Mouse (Mus musculus) spleen, adult 2 months (tissue): Measurements from ENCODE around the gene Dgki. TPM values are rescaled to one million over a fixed set of nuclear protein-coding genes. Genes with fewer than 3 reads are reported as not detected.

Experiments
- DNase-seq, 2 experiments: peaks; one replicate each; pipeline versions ENCODE4 v3.0.0 to v3.0.0-alpha.2; 2012 to 2021; ENCODE audit warnings: low spot score in 2 of 2, low read depth in 1 of 2
- H3K27ac ChIP-seq: fragments of 200-500 bp; 2 replicates; pipeline ENCODE4 v1.5.1; 2012; ENCODE audit warnings: low read length, inconsistent platforms; ENCODE audit not compliant: insufficient read depth
- H3K27me3 ChIP-seq: fragments of 200-500 bp; 2 replicates; pipeline ENCODE4 v1.6.1; 2012; ENCODE audit warnings: mild to moderate bottlenecking, moderate library complexity, low read length, inconsistent platforms; ENCODE audit not compliant: control insufficient read depth, insufficient read depth
- H3K36me3 ChIP-seq: fragments of 200-500 bp; 2 replicates; pipeline ENCODE4 v1.6.1; 2012; ENCODE audit warnings: mild to moderate bottlenecking, low read length, inconsistent platforms; ENCODE audit not compliant: control insufficient read depth, insufficient read depth
- H3K4me1 ChIP-seq: fragments of 200-500 bp; 2 replicates; pipeline ENCODE4 v1.6.1; 2011; ENCODE audit warnings: inconsistent platforms; ENCODE audit not compliant: control insufficient read depth, insufficient read depth, insufficient read length
- H3K4me3 ChIP-seq: fragments of 200-500 bp; 2 replicates; pipeline ENCODE4 v1.5.1; 2011; ENCODE audit warnings: mild to moderate bottlenecking, inconsistent platforms; ENCODE audit not compliant: insufficient read depth, insufficient read length; ENCODE audit errors: extremely low read depth
- CTCF ChIP-seq: fragments of 200-500 bp; IDR thresholded peaks from 2 replicates; pipeline ENCODE4 v1.5.1; 2011; ENCODE audit warnings: mild to moderate bottlenecking, inconsistent platforms; ENCODE audit not compliant: insufficient read depth, insufficient read length, insufficient replicate concordance; ENCODE audit errors: extremely low read depth
- POLR2A ChIP-seq: fragments of 200-500 bp; IDR thresholded peaks from 2 replicates; pipeline ENCODE4 v1.6.1; 2011; ENCODE audit warnings: low read depth, low read length, inconsistent platforms
- WGBS: fragments of 180-500 bp; shearing (Covaris S2); methylation state at CpG from one replicate; pipeline ENCODE4 v1.1.7; 2018; 5-methylcytosine and 5-hydroxymethylcytosine counted together
- polyA plus RNA-seq: library from polyadenylated mRNA; depleted of rRNA; stranded (reverse); fragments of >200 nt; gene quantifications from 2 replicates; pipeline ENCODE4 v1.2.3, GENCODE M21; 2012

The Dgki gene
- polyA plus RNA-seq, 1 experiment, result 0.70 TPM

DNA sequence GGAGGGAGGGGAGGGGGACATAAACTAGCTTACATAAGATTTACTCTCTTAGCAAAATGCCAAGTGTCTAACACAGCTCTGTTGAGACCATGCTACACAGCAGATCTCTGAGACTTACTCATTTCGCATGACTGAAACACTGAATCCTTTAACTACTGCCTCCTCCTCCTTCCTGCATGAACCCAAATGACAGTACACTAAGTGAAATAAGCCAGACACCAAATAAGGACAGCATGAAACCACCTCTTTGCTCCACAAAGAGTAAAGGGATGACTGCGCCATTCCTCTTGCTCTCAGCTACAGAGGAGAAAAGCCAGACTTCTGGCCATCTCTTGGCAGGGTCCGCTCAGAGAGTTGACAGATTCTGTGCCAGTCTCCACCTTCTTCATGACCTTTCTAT lies 217.0 kb downstream of the Dgki start:
- Histone ChIP-seq H3K27me3 (no peaks in the 10 kb centered on the region), H3K4me3 (no peak overlapping the region), H3K4me1 (no peaks in the 10 kb centered on the region), H3K27ac (no peak overlapping the region), H3K36me3 (no peaks in the 10 kb centered on the region)
- no peak for DNase-seq
- TF ChIP-seq CTCF (no peak), POLR2A (no peak)
- WGBS, result 92% methylated on average over 3 of the region's 3 CpGs

DNA sequence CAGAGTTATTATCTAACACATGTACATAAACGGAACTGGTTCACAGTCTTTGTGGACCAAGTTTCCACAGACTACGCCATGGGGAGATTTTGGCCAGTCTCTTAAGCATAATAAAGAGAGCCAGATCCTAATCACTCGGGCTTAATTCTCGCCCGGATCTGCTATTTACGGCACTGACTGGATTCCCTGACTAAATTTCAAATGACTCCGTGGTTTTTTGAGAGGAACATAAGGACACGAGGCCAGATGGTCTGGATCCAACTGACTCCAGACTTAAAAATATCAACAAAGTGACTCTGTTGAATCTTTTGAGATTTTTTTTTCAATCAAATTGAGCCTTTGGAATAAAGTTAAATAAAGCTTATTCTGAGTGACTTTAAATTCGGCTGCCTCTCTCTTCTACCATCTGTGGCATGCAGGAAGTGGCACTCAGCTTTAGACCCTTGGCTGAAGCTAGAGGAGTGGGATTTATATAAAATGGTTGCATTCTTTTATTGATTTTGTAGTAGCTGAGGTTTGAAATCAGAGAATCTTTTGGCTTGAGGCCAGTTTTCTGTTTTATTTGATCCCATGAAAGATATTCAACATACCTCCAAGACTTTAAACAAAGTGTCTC lies 227.5 kb downstream of the Dgki start:
- Histone ChIP-seq H3K27ac (no peak overlapping the region), H3K4me3 (no peak overlapping the region), H3K27me3 (no peaks in the 10 kb centered on the region), H3K4me1 (no peaks in the 10 kb centered on the region), H3K36me3 (no peaks in the 10 kb centered on the region)
- 82% methylated on average over 9 of the region's 9 CpGs for WGBS
- no peak for DNase-seq
- TF ChIP-seq CTCF, result no peak
- no peak for TF ChIP-seq POLR2A

DNA sequence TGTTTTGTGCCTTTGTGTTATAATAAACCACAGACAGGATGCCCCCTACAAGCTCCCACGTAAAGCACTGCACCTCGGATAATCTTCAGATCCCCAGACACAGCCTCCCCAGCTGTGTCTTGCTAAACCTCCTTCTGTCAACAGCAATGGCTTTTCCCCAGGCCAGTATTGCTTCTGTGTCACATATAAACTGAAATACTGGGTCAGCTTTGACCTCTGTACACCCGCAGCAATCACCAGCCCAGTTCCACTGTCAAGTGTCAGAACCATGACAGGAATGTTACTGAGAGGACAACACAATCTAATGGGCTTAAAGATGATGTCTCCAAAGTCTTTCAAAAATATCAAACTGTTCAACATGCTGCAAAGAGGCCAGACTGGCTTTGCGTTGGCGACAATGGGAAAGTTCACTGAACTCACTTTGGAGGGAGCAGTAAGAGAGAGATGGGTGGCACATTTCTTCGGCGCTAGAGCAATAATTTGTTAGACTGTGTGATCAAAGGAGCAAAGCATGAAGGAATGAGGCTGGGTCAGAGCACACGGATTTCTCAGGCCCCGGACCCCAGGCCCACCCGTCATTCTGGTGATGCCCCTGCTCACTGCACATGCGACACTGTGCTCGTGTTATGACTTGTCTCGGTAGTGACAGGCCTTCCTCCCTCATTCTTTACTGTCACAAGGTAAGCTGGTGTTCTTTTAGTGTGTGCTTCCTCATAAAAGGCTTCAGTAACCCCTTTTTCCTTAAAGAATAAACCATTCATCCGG lies 230.0 kb downstream of the Dgki start:
- DNase-seq, result no peak
- no peak overlapping the region for H3K27ac ChIP-seq
- WGBS, result 87% methylated on average over 14 of the region's 14 CpGs
- H3K36me3 ChIP-seq, result no peaks in the 10 kb centered on the region
- no peaks in the 10 kb centered on the region for H3K4me1 ChIP-seq
- no peaks in the 10 kb centered on the region for H3K27me3 ChIP-seq
- TF ChIP-seq POLR2A, result no peak
- TF ChIP-seq CTCF, result no peak
- H3K4me3 ChIP-seq, result no peak overlapping the region

DNA sequence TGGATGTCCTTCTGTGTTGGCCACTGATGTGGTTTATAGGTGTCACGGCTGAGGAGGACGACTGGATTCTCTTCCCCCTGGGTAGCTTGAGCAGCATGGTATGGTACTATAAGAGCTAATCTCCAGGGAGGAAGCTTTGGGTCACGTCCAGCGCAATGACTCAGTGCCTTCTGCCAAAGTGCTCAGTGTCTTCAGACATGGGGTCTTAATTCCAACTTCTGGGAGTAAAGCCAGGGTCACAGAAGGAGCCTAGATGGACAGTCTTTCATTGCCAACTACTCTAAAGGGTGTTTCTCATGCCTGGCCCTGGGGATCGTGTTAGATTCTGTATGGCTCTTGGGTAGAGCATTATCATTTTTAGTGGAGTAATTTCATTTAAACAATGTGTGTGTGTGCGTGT lies 231.2 kb downstream of the Dgki start:
- TF ChIP-seq CTCF (no peak), POLR2A (no peak)
- no peak overlapping the region for H3K27ac ChIP-seq
- WGBS, result 81% methylated on average over 6 of the region's 6 CpGs

DNA sequence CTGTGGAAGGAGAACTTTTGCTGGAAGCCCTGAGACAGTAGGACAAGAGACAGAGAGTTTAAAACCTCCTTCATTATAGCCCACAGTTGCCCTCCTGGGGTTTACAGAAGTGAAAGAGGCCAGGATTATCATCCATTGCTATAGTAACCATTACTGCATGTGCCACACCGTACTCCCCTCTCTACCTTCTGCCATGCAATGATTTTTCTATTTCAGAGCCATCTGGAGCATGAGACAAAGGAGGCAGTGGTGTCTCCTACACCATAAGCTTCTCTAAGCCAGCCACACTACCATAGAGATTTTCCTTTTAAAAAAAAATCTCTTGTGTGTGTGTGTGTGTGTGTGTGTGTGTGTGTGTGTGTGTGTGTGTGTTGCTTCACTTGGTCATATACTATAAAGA lies 232.6 kb downstream of the Dgki start:
- no peaks in the 10 kb centered on the region for H3K4me1 ChIP-seq
- no peaks in the 10 kb centered on the region for H3K27me3 ChIP-seq
- no peak for DNase-seq
- no peak overlapping the region for H3K4me3 ChIP-seq
- H3K36me3 ChIP-seq, result no peaks in the 10 kb centered on the region
- no peak overlapping the region for H3K27ac ChIP-seq
- WGBS, result 48% methylated on average over 1 of the region's 1 CpGs
- TF ChIP-seq CTCF (no peak), POLR2A (no peak)

More for the DNA sequence above, 231.2 kb downstream of the Dgki start:
- H3K36me3 ChIP-seq, result no peaks in the 10 kb centered on the region
- DNase-seq, result no peak
- no peak overlapping the region for H3K4me3 ChIP-seq
- no peaks in the 10 kb centered on the region for H3K4me1 ChIP-seq
- no peaks in the 10 kb centered on the region for H3K27me3 ChIP-seq

DNA sequence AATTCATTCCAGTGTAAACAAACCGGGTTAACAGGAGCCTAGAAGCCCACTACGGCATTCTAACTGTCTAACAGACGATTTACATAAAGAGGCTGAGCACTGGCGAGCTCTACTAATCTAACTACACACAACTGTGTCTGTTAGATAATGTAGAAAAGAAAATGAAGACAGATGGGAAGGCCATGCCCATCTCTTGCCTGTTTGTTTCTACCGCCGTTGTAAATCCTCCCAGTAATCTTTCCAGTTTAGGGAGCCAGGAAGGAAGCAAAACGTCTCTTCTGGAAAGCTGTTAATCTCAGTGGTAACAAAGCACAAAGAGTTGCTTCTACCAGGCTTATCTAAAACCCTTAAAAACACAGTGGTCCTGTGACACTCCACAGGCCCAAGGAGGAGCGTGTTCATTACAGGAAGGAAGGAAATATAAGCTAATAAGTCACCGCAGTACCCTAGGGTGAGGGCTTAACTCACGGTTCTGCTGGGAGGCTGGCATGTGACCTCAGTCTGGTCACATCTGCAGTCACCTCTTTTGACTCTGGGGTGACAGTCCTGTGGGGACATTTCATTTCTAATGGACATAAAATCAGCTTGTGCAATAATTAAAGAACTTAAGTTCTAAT lies 235.7 kb downstream of the Dgki start:
- H3K4me3 ChIP-seq, result no peak overlapping the region
- no peaks in the 10 kb centered on the region for H3K4me1 ChIP-seq

More for the DNA sequence above, 235.7 kb downstream of the Dgki start:
- 30% methylated on average over 10 of the region's 10 CpGs for WGBS
- DNase-seq, result no peak
- H3K27ac ChIP-seq, result no peak overlapping the region
- no peaks in the 10 kb centered on the region for H3K27me3 ChIP-seq
- no peaks in the 10 kb centered on the region for H3K36me3 ChIP-seq
- TF ChIP-seq CTCF (no peak), POLR2A (no peak)
